ENCODE assay signal across 28 mouse cellular contexts in genomic region chr16:92507573-92507972, GRCm38 (mm10). TPM values are rescaled to one million over a fixed set of nuclear protein-coding genes. Genes with fewer than 3 reads are reported as not detected.
"Had no signal": no experiment of that assay in that cellular context is flagged by ENCODE, and none has a peak within 500 bp of the region (broad histone marks: within the 10 kb centered on the region; RNA-seq: fewer than 3 reads in every experiment).

No protein-coding gene starts in this region.

- H3K4me2 ChIP-seq: embryonic facial prominence, embryonic 12.5 days; embryonic facial prominence, embryonic 13.5 days; embryonic facial prominence, embryonic 15.5 days; forebrain, embryonic 12.5 days; forebrain, embryonic 13.5 days; forebrain, embryonic 15.5 days had no signal

- H3K9ac ChIP-seq: embryonic facial prominence, embryonic 12.5 days; embryonic facial prominence, embryonic 13.5 days; embryonic facial prominence, embryonic 15.5 days; forebrain, embryonic 12.5 days; forebrain, embryonic 13.5 days; forebrain, embryonic 15.5 days; forebrain, postnatal 0 days had no signal

- H3K9me3 ChIP-seq: embryonic facial prominence, embryonic 10.5 days; embryonic facial prominence, embryonic 12.5 days; embryonic facial prominence, embryonic 13.5 days; embryonic facial prominence, embryonic 15.5 days; forebrain, embryonic 10.5 days; forebrain, embryonic 12.5 days; forebrain, embryonic 13.5 days; forebrain, embryonic 15.5 days had no signal

- ATAC-seq: forebrain, embryonic 13.5 days; forebrain, embryonic 14.5 days; forebrain, embryonic 15.5 days; forebrain, embryonic 16.5 days; forebrain, postnatal 0 days had no signal

- H3K36me3 ChIP-seq: embryonic facial prominence, embryonic 10.5 days; embryonic facial prominence, embryonic 12.5 days; embryonic facial prominence, embryonic 13.5 days; embryonic facial prominence, embryonic 15.5 days; forebrain, embryonic 10.5 days; forebrain, embryonic 12.5 days; forebrain, embryonic 15.5 days had no signal

- H3K4me1 ChIP-seq: embryonic facial prominence, embryonic 12.5 days had no signal

- H3K27me3 ChIP-seq: embryonic facial prominence, embryonic 12.5 days; embryonic facial prominence, embryonic 15.5 days; forebrain, embryonic 13.5 days; forebrain, embryonic 15.5 days had no signal

- H3K27ac ChIP-seq: embryonic facial prominence, embryonic 10.5 days; embryonic facial prominence, embryonic 12.5 days; embryonic facial prominence, embryonic 13.5 days; embryonic facial prominence, embryonic 15.5 days; forebrain, embryonic 10.5 days; forebrain, embryonic 12.5 days; forebrain, embryonic 13.5 days; forebrain, embryonic 15.5 days; gastrocnemius, adult 2 months had no signal

- DNase-seq: cerebellum, adult 18-20 months; cerebellum, adult 2 months; cerebellum, adult 8-10 months; cerebellum, adult 9-10 months; cerebellum, adult 9-11 months; cerebellum, postnatal 10 days; cerebellum, postnatal 14 days; cerebellum, postnatal 25 days; cerebellum, postnatal 36 days; embryo, embryonic 11 days; forebrain, postnatal 0 days; gastrocnemius, adult 2 months; gastrocnemius, postnatal 10 days; gastrocnemius, postnatal 14 days; gastrocnemius, postnatal 25 days; gastrocnemius, postnatal 36 days; heart, adult 11 months had no signal

- H3K4me3 ChIP-seq: embryonic facial prominence, embryonic 10.5 days; embryonic facial prominence, embryonic 12.5 days; embryonic facial prominence, embryonic 13.5 days; embryonic facial prominence, embryonic 15.5 days; erythroblast, embryonic 14.5 days; forebrain, embryonic 10.5 days; forebrain, embryonic 12.5 days; forebrain, embryonic 13.5 days; forebrain, embryonic 15.5 days; gastrocnemius, adult 2 months had no signal

RNA-seq across cellular contexts. Expression of gene Clic6, which starts 22.0 kb away (rescaled TPM):
- polyA plus RNA-seq: erythroblast, embryonic 14.5 days had no signal
